9 mouse cellular contexts compared by ENCODE assay signal in the genomic region with DNA sequence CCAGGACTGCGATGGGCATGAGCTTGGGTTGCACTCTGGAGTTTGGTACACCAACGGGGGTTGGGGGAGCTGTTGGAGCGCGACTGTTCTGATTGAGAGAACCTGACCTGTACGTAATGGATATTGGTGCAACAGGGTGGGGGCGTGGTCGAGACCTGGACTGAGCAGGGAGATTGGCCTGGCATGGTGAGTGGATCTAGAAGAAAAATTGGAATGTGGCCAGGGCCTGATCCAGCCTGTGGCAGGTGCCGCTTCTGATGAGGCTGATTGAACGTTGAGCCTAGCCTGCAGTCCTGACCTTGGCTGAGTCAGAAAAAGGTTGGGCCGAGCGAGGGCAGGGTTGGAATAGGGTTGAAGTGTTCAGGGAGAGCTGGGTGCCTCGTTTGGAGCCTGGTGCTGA. TPM values are rescaled to one million over a fixed set of nuclear protein-coding genes. Genes with fewer than 3 reads are reported as not detected.
DNase-seq lines count a peak whose midpoint lies in the region; ATAC-seq and TF ChIP-seq lines count a peak whose summit lies in the region.
"Had no signal": no experiment of that assay in that cellular context is flagged by ENCODE, and none has a peak within 500 bp of the region (broad histone marks: within the 10 kb centered on the region; RNA-seq: fewer than 3 reads in every experiment).

No protein-coding gene starts in this region.

- H3K4me2 ChIP-seq in forebrain, postnatal 0 days (ENCODE audit: low read depth) = peak overlapping the region; percentile 85
- H3K4me2 ChIP-seq in limb, embryonic 13.5 days (replicated peaks) = peak overlapping the region; percentile 92

- no peaks in the 10 kb centered on the region for H3K9me3 ChIP-seq in forebrain, postnatal 0 days (ENCODE audit: low read length)
- no peaks in the 10 kb centered on the region for H3K9me3 ChIP-seq in limb, embryonic 13.5 days

- peak overlapping the region; percentile 59 for H3K9ac ChIP-seq in forebrain, postnatal 0 days
- H3K9ac ChIP-seq in limb, embryonic 13.5 days = no peak overlapping the region

- ATAC-seq in forebrain, postnatal 0 days = no peak
- no peak for ATAC-seq in limb, embryonic 13.5 days (ENCODE audit: low FRiP score, low read depth)
- ATAC-seq in erythroid progenitor cell, adult 5-6 weeks (replicated peaks; ENCODE audit: low FRiP score, poor library complexity, severe bottlenecking) = no peak

- peak overlapping the region; percentile 48 for H3K4me3 ChIP-seq in forebrain, postnatal 0 days (ENCODE audit: low read depth, low read length)
- H3K4me3 ChIP-seq in limb, embryonic 13.5 days = peak overlapping the region; percentile 52; the same call in 1 of the 2 replicates
- no peak overlapping the region for H3K4me3 ChIP-seq in thymus, adult 2 months (ENCODE audit: control insufficient read depth, insufficient read depth, low read length)

- H3K27me3 ChIP-seq in forebrain, postnatal 0 days (ENCODE audit: insufficient read depth, low read length) = no peaks in the 10 kb centered on the region
- peaks cover 31% of the 10 kb centered on the region for H3K27me3 ChIP-seq in limb, embryonic 13.5 days
- H3K27me3 ChIP-seq in thymus, adult 2 months (ENCODE audit: control insufficient read depth, insufficient read depth, low read length) = no peaks in the 10 kb centered on the region; the same call in 1 of the 2 replicates

- H3K4me1 ChIP-seq in forebrain, postnatal 0 days (ENCODE audit: insufficient read depth) = peaks cover 6% of the 10 kb centered on the region; the same call in 1 of the 2 replicates
- H3K4me1 ChIP-seq in limb, embryonic 13.5 days = peaks cover 11% of the 10 kb centered on the region
- H3K4me1 ChIP-seq in thymus, adult 2 months (replicated peaks; ENCODE audit: control insufficient read depth, insufficient read depth, low read length) = peaks cover 12% of the 10 kb centered on the region; the same call in 1 of the 2 replicates

- WGBS in forebrain, postnatal 0 days = 21% methylated on average over 12 of the region's 12 CpGs
- 20% methylated on average over 12 of the region's 12 CpGs for WGBS in limb, embryonic 13.5 days
- WGBS in thymus, adult 2 months = 31% methylated on average over 12 of the region's 12 CpGs

- DNase-seq in ES-CJ7 (ENCODE audit: low read depth, low spot score) = peak; percentile 42
- peak; percentile 74 for DNase-seq in adrenal gland, adult 2 months
- no peak for DNase-seq in forebrain, postnatal 0 days
- DNase-seq in urinary bladder, postnatal 14 days (ENCODE audit: low spot score) = no peak
- DNase-seq in thymus, adult 2 months = no peak
- DNase-seq in lung, postnatal 14 days = no peak

- TF ChIP-seq CTCF in forebrain, postnatal 0 days (IDR thresholded peaks at IDR 0.05; ENCODE audit: low read depth) = no peak
- no peak for TF ChIP-seq CTCF in thymus, adult 2 months (IDR thresholded peaks at IDR 0.05; ENCODE audit: borderline replicate concordance, control insufficient read depth, extremely low read depth, insufficient read depth, low read length, poor library complexity)

- H3K36me3 ChIP-seq in forebrain, postnatal 0 days (ENCODE audit: insufficient read depth) = peaks cover 6% of the 10 kb centered on the region; the same call in 1 of the 2 replicates
- no peaks in the 10 kb centered on the region for H3K36me3 ChIP-seq in limb, embryonic 13.5 days
- no peaks in the 10 kb centered on the region for H3K36me3 ChIP-seq in thymus, adult 2 months (ENCODE audit: control insufficient read depth, insufficient read depth, low read length)

- TF ChIP-seq POLR2A in thymus, adult 2 months (IDR thresholded peaks at IDR 0.05; ENCODE audit: control insufficient read depth, extremely low read depth, insufficient read depth, low read length, poor library complexity) = no peak

- H3K27ac ChIP-seq in forebrain, postnatal 0 days (ENCODE audit: low read depth, low read length) = peak overlapping the region; percentile 83; the same call in 1 of the 2 replicates
- no peak overlapping the region for H3K27ac ChIP-seq in limb, embryonic 13.5 days
- H3K27ac ChIP-seq in thymus, adult 2 months (ENCODE audit: control insufficient read depth, insufficient read depth, low read length) = no peak overlapping the region

RNA-seq across cellular contexts. Expression of a gene that starts 29.3 kb away (rescaled TPM):
- total RNA-seq in adrenal gland, adult 2 months (2021) = 1 to 10 TPM; 2.8 to 3.9 TPM
- polyA plus RNA-seq in adrenal gland, adult 2 months (2012; rRNA removed) = 3.0 and 3.6 TPM in 2 replicates
- total RNA-seq in forebrain, postnatal 0 days (2014; rRNA removed) = 60.2 and 70.5 TPM in 2 replicates
- polyA plus RNA-seq in forebrain, postnatal 0 days (2015; fragmentation: Nextera tagmentation; extraction: Ambion mirVana) = 39.4 and 44.6 TPM in 2 replicates
- 0.19 and 0.38 TPM in 2 replicates for polyA plus RNA-seq in limb, embryonic 13.5 days (2015; fragmentation: Nextera tagmentation; extraction: Ambion mirVana)
- 0.06 and 0.28 TPM in 2 replicates for polyA plus RNA-seq in thymus, adult 2 months (2012; rRNA removed)
- not detected in 2 replicates for total RNA-seq in erythroid progenitor cell, adult 5-6 weeks (2015; ENCODE audit: low replicate concordance)
- not detected in 2 replicates for total RNA-seq in erythroid progenitor cell, adult 5-6 weeks (2017; ENCODE audit: low replicate concordance)

RNA-seq across cellular contexts. Expression of a gene that starts 51.7 kb away (rescaled TPM):
- total RNA-seq in adrenal gland, adult 2 months (2021) = 100 to 1,000 TPM; 236 to 614 TPM
- polyA plus RNA-seq in adrenal gland, adult 2 months (2012; rRNA removed) = 309 and 678 TPM in 2 replicates
- total RNA-seq in forebrain, postnatal 0 days (2014; rRNA removed) = 9.8 and 11.5 TPM in 2 replicates
- 9.2 and 11.2 TPM in 2 replicates for polyA plus RNA-seq in forebrain, postnatal 0 days (2015; fragmentation: Nextera tagmentation; extraction: Ambion mirVana)
- polyA plus RNA-seq in limb, embryonic 13.5 days (2015; fragmentation: Nextera tagmentation; extraction: Ambion mirVana) = 134 and 150 TPM in 2 replicates
- 73.6 and 96.8 TPM in 2 replicates for polyA plus RNA-seq in thymus, adult 2 months (2012; rRNA removed)
- not detected in 2 replicates for total RNA-seq in erythroid progenitor cell, adult 5-6 weeks (2015; ENCODE audit: low replicate concordance)
- not detected in 2 replicates for total RNA-seq in erythroid progenitor cell, adult 5-6 weeks (2017; ENCODE audit: low replicate concordance)

RNA-seq across cellular contexts. Expression of a gene that starts 57.7 kb away (rescaled TPM):
- 100 to 1,000 TPM; 593 to 606 TPM for total RNA-seq in adrenal gland, adult 2 months (2021)
- 1,232 and 1,278 TPM in 2 replicates for polyA plus RNA-seq in adrenal gland, adult 2 months (2012; rRNA removed)
- total RNA-seq in forebrain, postnatal 0 days (2014; rRNA removed) = 115 and 132 TPM in 2 replicates
- 663 and 665 TPM in 2 replicates for polyA plus RNA-seq in forebrain, postnatal 0 days (2015; fragmentation: Nextera tagmentation; extraction: Ambion mirVana)
- 449 and 457 TPM in 2 replicates for polyA plus RNA-seq in limb, embryonic 13.5 days (2015; fragmentation: Nextera tagmentation; extraction: Ambion mirVana)
- 619 and 638 TPM in 2 replicates for polyA plus RNA-seq in thymus, adult 2 months (2012; rRNA removed)
- total RNA-seq in erythroid progenitor cell, adult 5-6 weeks (2015; ENCODE audit: low replicate concordance) = 156 and 193 TPM in 2 replicates
- 74.0 and 81.6 TPM in 2 replicates for total RNA-seq in erythroid progenitor cell, adult 5-6 weeks (2017; ENCODE audit: low replicate concordance)

RNA-seq across cellular contexts. Expression of a gene that starts 57.8 kb away (rescaled TPM):
- under 1 TPM; 0.32 to 0.52 TPM for total RNA-seq in adrenal gland, adult 2 months (2021)
- 0.29 and 0.48 TPM in 2 replicates for polyA plus RNA-seq in adrenal gland, adult 2 months (2012; rRNA removed)
- 0.29 and 0.54 TPM in 2 replicates for total RNA-seq in forebrain, postnatal 0 days (2014; rRNA removed)
- polyA plus RNA-seq in forebrain, postnatal 0 days (2015; fragmentation: Nextera tagmentation; extraction: Ambion mirVana) = 0.25 and 1.0 TPM in 2 replicates
- 0.37 TPM in 1 of 2 replicates, not detected in the other for polyA plus RNA-seq in limb, embryonic 13.5 days (2015; fragmentation: Nextera tagmentation; extraction: Ambion mirVana)
- 0.33 and 0.57 TPM in 2 replicates for polyA plus RNA-seq in thymus, adult 2 months (2012; rRNA removed)
- not detected in 2 replicates for total RNA-seq in erythroid progenitor cell, adult 5-6 weeks (2015; ENCODE audit: low replicate concordance)
- not detected in 2 replicates for total RNA-seq in erythroid progenitor cell, adult 5-6 weeks (2017; ENCODE audit: low replicate concordance)
- total RNA-seq: layer of hippocampus, adult 18-20 months had no signal

Comparison
In these comparisons a context has a peak if more than half of its experiments do, and no peak if none do; other contexts are left out.
1. DNase-seq: peak in ES-CJ7 (single experiment) and adrenal gland, adult 2 months (single experiment); none in forebrain, postnatal 0 days (single experiment), urinary bladder, postnatal 14 days (single experiment), thymus, adult 2 months (single experiment) and lung, postnatal 14 days (single experiment).